Mouse (Mus musculus) right cerebral cortex, postnatal 4 days (tissue): ENCODE measurements around the gene Trmt11.
"Not testable (repeated sequence)": the region's sequence is repeated elsewhere in the genome, so short reads cannot be mapped to it uniquely, and the experiment has no call there.

Source experiments
- DNase-seq: peaks from one replicate; pipeline ENCODE4 v3.0.0-alpha.2; 2022

Trmt11 gene

DNA sequence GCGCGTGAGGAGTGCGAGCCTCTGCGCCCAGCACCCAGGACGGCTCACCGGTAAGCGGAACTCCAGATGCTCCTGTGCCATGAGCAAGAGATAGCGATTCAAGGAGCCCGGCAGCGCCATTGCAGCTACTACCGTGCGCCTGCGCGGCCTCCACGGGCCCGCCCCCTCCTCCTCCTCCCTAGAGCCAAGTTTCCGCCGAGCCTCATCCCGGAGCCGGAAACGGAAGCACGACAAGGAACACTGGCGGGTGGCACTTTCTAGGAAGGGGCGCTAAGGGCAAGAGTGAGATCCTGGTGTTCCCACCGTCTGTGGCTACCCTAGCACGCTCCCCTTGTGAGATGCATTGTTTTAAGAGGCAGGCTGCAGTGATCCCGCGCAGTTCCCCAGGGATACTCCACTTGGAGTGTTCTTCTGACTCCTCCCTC lies at the start of gene Trmt11:
TSS of gene Trmt11 (minus strand) at position 208 of the 425 bp plus-strand sequence.
- peak; percentile 88 for DNase-seq

DNA sequence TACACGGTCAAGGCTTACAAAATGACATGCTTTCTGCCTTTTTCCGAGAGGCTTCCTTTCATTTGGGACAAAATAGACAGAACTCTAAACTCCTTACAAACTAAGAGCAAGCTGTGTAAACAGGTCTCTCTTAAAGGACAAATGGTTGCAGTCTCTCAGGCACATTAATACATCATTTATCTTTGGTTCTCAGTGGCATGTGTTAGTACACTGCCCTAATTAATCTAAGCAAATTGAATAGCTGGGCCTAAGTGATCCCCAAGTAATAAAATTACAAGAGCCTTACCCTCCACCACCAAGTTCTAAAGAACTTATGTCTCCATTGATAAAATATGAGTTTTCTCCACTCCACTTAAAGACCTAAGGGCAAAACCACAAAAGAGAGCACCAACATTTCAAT lies 47.1 kb upstream of the Trmt11 start:
- no peak for DNase-seq

DNA sequence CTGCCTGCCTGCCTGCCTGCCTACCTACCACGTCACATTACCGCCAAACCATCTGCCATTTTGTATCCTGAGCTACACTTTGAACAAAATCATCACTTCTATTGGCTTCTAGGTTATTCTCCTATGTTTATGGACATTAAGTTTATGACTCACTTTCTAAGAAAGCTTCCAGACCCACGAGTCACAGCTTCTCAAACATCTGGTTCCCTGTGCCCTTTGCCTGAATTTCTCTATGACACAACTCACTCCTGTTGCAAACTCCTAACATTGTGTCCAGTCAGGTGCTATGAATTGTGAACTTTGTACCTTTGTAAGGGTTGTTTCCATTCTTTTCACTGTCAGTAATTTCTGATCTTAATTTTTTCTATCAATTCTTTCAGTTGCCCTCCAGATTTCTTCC lies 37.7 kb upstream of the Trmt11 start:
- DNase-seq: no peak

DNA sequence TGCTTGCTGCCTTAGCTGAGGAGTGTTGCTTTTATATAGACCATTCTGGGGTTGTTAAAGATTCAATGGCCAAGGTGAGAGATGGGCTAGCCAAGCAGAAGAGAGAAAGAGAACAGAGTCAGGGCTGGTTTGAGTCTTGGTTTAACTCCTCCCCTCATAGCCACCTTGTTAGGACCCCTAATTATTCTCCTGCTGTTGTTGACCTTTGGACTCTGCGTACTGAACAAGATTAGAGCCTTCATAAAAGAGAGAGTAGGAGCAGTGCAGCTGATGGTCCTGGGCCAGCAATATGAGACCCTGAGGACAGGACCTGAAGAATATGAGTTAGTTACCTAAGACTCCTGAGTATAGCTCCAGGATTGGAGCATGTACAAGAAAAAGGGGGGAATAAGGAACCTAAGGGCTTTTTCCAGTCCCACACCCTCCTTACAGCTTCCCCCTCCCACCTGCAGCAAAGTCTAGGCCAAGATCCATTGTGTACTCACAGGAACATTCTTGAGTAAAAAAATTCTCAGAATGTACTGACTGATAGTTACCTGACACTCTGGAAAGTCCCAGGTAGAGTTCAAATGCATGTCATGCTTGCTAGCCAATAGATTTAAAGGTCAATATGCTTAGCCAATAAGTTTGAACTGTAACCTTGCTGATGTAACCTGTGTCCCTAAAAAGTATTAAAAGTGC lies 36.1 kb upstream of the Trmt11 start:
- not testable (repeated sequence) for DNase-seq

DNA sequence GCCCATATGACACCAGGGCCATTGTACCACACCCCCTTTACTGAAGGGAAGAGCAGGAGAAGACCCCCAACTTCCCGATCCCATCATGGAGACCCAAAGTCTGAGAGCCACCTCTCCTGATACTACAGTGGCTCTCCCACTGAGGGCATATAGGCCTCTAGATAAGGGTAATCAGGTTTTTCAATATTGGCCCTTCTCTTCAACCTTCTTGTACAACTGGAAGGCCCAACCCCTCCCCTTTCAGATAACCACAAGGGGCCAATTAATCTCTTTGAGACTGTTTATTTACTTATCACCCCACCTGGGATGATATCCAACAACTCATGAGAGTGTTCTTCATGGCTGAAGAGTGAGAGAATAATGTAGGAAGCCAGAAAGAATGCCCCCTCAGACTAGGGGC lies 32.2 kb upstream of the Trmt11 start:
- no peak for DNase-seq

DNA sequence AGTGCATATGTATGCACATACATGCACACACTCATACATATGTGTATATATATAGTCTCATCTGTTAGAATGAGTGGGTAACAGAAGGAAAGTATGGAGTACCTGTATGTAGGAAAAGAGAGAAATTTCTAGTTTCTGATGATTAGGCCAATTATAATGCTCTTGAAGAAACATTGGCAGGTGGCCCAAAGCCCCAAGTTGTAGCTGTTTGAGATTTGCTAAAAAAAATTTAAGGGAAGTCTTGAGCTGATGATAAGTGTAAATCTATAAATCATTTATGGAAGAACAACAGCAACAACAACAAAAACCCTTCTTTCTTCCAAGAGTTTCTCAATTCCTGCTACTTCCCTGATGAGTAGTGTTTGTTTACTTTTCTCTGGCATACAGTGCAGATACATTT lies 29.4 kb upstream of the Trmt11 start:
- no peak for DNase-seq

DNA sequence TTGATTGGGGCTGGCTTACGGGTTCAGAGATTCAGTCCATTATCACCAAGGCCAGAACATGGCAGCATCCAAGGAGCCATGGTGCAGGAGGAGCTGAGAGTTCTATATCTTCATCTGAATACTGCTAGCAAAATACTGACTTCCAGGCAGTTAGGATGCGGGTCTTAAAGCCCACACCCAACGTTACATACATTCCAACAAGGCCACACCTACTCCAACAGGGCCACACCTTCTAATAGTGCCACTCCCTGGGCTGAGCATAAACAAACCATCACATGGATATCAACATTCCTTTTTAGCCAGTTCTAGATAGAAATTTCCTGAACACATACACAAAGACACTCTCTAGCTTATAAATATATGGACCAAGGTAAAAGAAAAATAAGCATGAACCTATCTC lies 29.0 kb upstream of the Trmt11 start, which contains the start of gene Hint3:
TSS of gene Hint3 (minus strand) at position 120 of the 400 bp plus-strand sequence.
- DNase-seq: no peak

DNA sequence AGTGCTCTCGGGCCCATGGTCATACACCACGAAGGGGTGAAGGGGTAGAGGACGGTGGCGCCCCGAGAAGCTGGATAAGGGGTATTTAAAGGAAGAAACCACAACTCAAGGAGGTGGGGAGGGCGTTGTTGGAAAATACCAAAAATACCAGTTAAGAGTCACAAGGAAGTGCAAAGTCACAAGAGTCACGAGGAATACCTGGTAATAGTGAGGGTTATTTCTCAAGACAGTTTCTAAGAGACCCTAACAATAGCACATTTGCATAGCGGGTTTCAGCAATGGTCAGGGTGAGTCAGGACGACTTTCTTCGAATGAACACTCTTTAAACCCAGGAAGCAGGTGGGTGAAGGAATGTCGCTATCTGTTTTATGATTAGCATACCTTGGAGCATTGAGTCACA lies 27.9 kb upstream of the Trmt11 start:
- not testable (repeated sequence) for DNase-seq

DNA sequence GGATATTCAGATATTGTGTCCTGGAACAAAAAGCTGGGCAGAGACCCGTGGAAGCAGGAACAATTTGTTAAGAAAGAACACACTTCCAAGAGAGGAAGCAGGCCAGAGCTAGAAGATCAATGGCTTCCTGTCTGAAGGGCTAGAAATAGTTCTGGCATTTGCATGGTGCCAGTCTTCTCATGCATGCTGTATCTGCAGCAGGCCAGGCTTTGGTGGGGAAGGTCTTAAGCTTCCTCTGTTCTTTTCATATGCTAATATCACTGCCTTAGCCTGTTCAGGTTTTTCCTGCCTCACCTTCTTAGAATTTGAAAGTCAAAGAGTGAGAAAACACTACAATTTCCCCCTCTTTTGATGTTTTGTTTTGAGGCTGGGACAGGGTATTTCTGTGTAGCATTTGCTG lies 27.0 kb upstream of the Trmt11 start:
- no peak for DNase-seq

DNA sequence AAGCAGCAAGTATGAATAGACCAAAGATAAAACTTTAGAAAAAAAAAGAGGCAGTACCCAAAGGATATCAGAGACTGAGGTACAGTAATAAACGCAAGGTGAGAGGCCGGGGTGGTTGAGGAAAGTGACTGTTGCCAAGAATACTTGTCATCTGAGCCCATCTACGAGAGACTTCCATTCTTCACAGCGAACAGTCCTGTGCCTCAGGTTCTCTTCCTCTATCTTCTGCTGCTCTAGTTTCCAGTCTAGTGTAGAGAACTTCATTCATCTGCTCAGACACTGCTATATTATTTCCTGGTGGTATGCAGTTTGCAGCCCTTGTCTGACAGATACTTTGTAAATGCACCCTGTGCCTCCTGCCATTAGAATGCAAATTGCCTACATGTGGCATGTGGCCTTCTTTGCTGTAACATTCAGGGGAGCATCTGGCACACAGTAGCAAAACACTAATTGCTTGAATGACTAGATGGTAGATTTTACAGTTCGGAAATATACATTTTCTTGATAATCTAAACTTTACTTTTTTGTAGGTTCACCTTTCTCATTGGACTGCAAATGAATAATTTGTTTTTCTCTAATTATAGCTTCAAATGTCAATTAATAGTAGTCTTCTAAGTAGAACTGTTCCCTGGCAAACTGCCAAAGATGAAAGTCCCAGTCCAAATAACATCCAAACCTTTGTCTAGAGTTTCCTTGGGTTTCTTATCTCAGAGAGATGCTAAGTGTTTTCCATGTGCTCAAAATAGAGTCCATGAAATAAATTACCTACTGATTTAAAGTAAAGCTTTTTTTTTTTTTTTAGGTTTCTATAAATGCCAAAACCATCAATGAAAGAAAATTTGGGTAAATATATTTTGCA lies 23.8 kb upstream of the Trmt11 start:
- no peak for DNase-seq

DNA sequence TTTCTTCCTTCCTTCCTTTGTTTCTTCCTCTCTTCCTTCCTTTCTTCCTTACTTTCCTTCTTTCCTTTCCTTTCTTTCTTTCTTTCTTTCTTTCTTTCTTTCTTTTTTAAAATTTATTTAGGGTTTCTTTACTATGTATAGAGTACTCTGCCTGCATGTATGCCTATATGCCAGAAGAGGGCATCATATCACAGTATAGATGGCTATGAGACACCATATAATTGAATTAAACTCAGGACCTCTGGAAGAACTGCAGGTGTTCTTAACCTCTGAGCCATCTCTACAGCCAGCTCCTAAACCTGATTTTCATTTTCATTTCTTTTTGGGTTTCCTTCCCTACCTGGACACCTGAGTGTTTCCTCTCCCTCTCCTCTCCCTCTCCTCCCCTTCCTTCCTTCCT lies 22.4 kb upstream of the Trmt11 start:
- DNase-seq: no peak

DNA sequence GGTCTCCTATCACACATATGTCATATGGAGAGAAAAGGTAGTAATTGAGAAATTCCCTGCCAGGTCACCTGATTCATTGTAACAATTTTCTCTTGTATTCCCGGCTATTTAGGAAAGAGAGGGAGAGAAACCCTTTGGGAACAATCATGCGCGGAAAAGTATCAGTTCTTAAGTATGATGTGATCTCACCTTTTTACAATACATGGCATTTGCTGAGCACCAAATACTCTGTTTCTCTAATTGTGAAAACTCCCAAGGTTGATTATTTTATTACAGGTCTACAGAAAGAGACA lies 18.3 kb upstream of the Trmt11 start:
- DNase-seq: no peak

DNA sequence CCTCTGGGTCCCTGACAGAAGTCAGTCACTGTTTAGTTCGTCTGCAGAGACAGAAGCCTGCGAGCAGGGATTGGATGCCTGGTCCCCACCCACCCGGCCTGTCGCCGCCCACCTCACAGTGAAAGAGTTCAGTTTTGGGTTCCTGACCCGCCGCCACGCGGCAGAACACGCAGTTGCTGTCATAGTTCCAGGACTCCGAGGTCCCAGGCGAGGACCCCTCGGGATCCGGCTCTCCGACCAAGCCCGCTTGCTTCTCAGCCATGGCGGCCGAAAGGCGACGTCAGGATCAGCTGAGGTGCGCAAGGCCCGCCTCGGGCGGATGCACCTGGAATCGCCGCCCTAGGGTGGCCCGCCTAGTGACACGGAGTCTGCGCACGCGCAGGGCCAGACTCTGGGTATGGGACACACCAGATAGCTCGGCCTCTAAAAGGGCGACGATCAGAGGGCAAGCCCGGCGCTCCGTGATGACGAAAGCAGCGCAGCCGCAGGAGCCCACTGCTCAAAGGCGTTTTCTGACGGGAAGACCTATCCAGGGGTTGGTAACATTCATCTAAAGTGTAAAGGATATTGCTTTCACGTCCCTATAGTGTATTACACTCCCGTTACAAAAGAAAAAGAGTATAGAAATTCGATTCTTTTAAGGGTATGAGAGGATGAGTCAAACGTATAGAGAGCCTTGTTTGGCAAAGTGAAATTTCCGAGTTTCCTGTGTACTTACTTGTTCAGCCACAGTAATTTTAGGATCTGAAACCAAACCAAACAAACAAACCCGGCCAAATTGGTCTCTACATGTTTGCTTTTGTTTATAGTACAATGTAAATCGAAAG lies 17.8 kb upstream of the Trmt11 start:
- peak; percentile 98 for DNase-seq

DNA sequence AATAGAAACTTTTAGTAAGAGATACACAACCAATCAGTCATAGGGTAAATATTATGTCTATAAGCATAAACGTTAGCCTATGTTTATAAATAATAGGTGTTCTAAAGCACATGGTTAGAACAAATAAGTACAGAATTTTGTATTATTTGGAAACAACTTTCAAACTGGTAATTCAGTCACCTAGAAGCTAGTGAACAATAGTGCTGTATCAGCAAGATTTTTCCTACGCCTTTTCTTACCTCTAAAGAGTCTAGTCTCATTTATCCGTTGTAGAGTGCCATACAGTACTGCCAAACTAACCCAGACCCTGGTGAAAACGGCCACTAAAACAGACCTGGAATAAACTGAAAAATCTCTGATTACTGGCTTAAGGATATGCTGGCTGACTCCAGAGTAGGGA lies 12.5 kb upstream of the Trmt11 start:
- DNase-seq: no peak

DNA sequence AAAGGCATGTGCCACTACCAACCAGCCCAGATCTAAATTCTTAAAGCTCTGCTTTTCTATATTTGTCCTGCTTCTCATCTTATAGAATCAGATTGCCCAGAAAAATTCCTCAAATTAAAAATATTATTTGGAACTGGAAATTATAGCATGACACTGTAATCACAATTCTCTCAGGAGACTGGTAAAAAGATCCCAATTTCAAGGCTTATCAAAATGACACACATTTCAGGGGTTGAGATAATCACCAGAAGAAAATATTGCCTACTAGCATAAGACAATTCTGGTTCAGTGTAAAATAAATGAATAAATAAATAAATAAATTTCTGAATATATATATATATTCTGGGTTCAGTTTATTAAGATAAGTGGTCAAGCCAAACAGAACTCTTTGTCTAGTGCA lies 9.1 kb upstream of the Trmt11 start:
- DNase-seq: no peak

DNA sequence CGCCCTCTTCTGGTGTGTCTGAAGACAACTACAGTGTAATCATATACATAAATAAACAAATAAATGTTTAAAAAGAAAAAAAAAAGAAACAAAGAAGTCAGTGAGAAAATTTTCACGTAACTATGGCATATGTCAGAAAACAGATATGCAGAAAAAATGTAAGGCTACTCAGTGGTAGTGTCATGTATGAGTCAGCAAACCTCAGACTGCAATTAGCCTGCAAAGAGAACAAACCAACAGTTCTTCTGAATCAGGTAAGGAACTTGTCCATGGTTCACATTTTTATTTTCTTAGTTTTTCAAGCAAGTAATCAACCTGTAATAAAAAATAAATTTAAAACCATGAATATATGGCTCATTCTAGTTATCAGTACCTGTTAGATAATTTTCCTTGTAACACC lies 7.6 kb upstream of the Trmt11 start:
- no peak for DNase-seq

DNA sequence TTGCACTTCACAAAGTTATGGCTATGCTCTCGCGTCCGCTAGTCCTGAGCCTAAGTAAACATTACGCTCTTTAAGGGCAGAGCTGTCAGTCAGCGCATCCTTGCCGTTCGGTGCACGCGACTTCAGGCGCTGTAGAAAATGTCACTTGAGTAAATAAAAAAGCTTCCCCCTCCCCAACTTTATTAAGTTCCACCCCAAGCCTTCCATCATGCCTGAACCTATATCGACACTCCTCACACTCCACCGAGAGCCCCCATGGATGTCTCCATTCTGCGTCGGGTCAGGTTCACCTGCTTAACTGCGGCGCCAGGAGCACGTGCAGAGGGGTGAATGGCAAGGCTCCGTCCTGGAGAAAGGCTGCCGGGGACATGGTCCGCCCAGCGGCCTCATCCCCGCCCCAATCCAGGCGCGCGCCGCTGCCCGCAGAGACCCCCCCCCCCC lies 435 bp downstream of the Trmt11 start:
- no peak for DNase-seq

DNA sequence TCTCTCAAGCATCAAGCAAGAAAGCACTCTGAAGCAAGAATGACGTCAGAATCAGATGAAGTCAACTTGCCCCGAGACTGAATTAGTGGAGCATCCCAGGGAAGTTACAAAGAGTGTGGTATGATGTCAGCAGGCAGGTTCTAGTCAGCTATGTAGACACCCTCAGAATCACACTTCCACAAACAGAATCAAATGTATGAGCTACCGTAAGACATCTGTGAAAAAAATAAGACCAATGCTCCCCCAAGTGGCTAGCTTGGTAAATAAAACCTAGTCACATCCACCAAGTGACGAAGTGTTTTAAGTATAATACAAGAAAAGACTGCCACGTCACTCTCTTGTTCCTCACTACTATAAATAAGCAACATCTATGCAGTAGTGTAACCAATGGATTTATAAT lies 13.5 kb downstream of the Trmt11 start:
- DNase-seq: no peak

DNA sequence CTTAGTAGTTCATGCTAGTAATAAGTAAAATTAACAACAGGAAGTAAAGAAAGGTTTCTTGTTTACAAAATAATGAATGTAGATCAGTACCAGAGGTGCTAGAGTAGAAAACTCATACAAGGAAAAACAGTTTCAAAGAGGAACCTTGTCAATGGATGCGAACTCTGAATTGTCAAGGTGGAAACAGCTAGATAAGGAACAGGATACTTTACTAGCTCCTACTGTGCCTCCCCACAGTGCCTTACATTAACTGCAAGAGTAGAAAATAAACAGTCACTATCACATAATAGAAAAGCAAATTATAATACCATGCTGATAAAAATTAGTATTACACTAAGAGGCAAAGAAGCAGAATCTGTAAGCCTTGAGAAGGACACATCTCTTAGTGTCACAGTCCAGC lies 14.9 kb downstream of the Trmt11 start:
- no peak for DNase-seq

DNA sequence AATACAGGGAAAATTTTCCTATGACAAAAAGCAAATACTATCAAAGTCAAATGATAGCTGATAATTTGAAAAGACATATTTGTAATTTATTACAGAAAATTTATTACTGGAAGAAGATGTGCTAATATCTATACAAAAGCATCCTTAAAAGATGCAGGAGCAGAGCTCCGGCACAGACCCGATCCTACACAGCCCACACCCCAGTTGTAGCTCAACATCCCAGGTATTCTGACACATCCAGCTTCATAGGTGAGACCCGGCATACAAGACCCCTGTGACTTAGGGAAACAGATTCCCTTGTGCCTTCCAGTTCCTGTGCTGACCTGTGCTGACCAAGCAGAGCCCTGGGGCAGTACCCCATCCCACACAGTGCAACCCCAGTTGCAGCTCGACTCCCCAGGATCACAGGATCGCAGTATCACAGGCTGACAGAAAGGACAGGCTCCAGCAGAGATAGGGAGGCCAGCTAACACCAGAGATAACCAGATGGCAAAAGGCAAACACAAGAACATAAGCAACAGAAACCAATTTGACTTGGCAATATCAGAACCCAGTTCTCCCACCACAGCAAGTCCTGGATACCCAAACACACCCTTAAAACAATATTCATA lies 22.8 kb downstream of the Trmt11 start:
- DNase-seq: no peak

DNA sequence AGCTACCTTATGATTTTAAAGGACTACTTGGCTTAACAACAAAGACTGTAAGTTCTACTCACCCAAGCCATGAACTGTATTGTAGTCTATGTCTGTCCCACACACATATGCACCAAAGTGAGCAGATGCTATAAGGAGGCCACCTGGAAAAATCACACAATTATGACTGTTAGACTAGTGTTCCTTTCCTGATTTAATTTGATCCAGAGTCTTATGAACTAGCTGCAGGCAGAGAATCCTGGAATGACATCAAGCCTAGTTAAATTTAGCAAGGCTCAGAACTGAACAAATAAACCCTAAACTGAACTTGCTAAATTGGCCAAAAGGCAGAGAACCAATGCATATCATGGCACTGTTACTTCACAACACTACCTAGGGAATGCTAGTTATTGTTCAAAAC lies 34.2 kb downstream of the Trmt11 start:
- no peak for DNase-seq

DNA sequence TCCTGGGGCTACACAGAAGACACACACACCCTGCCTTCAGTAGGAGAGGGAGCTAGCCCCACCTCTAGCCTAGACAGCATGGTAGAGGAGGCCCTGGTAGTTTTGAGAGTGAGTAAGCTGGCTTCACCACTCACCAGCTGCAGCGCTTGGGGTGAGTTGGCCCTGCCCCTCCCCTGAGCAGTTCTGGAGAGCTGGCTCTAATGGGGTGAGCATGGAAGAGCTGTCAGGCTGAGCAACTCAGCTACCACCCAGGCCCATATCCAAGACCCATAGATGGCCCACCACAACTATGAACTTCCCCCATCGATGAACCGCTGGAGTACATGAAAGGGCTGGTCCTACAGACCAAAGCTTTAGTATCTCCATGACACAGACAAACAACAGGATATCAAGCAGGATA lies 35.9 kb downstream of the Trmt11 start:
- DNase-seq: no peak
